32 mouse cellular contexts compared by ENCODE assay signal in genomic region chr2:124205811-124206210, GRCm38 (mm10).
"Had no signal": no experiment of that assay in that cellular context is flagged by ENCODE, and none has a peak within 500 bp of the region (broad histone marks: within the 10 kb centered on the region; RNA-seq: fewer than 3 reads in every experiment).

No protein-coding gene starts in this region.

- H3K36me3 ChIP-seq: limb, embryonic 10.5 days; limb, embryonic 12.5 days; limb, embryonic 13.5 days; limb, embryonic 15.5 days; liver, embryonic 12.5 days; liver, embryonic 13.5 days; liver, embryonic 15.5 days; lung, embryonic 15.5 days; midbrain, embryonic 10.5 days; midbrain, embryonic 12.5 days; midbrain, embryonic 15.5 days; neural tube, embryonic 12.5 days had no signal

- H3K4me3 ChIP-seq: left cerebral cortex, adult 2 months; limb, embryonic 10.5 days; limb, embryonic 12.5 days; limb, embryonic 13.5 days; limb, embryonic 15.5 days; liver, embryonic 12.5 days; liver, embryonic 13.5 days; liver, embryonic 15.5 days; lung, embryonic 15.5 days; megakaryocyte, embryonic 14.5 days; midbrain, embryonic 10.5 days; midbrain, embryonic 12.5 days; midbrain, embryonic 15.5 days; myocyte; neural tube, embryonic 12.5 days had no signal

- H3K4me2 ChIP-seq: limb, embryonic 12.5 days; limb, embryonic 13.5 days; limb, embryonic 15.5 days; liver, embryonic 11.5 days; liver, embryonic 12.5 days; liver, embryonic 13.5 days; liver, embryonic 15.5 days; lung, embryonic 14.5 days; lung, embryonic 15.5 days; midbrain, embryonic 11.5 days; midbrain, embryonic 12.5 days; midbrain, embryonic 15.5 days; neural tube, embryonic 12.5 days had no signal

- ATAC-seq: liver, embryonic 12.5 days; liver, postnatal 0 days; lung, postnatal 0 days; midbrain, embryonic 15.5 days; midbrain, embryonic 16.5 days had no signal

- H3K9ac ChIP-seq: limb, embryonic 12.5 days; limb, embryonic 13.5 days; limb, embryonic 15.5 days; liver, embryonic 12.5 days; liver, embryonic 13.5 days; liver, embryonic 14.5 days; liver, embryonic 15.5 days; liver, postnatal 0 days; lung, embryonic 14.5 days; lung, embryonic 15.5 days; midbrain, embryonic 12.5 days; midbrain, embryonic 15.5 days; neural tube, embryonic 12.5 days had no signal

- H3K27ac ChIP-seq: left cerebral cortex, adult 2 months; limb, embryonic 10.5 days; limb, embryonic 12.5 days; limb, embryonic 13.5 days; limb, embryonic 15.5 days; liver, embryonic 12.5 days; liver, embryonic 13.5 days; liver, embryonic 14.5 days; liver, embryonic 15.5 days; lung, embryonic 15.5 days; macrophage; midbrain, embryonic 10.5 days; midbrain, embryonic 12.5 days; midbrain, embryonic 15.5 days; neural tube, embryonic 12.5 days had no signal

- H3K9me3 ChIP-seq: limb, embryonic 10.5 days; limb, embryonic 12.5 days; limb, embryonic 13.5 days; limb, embryonic 15.5 days; liver, embryonic 12.5 days; liver, embryonic 13.5 days; liver, embryonic 15.5 days; lung, embryonic 15.5 days; megakaryocyte, embryonic 14.5 days; midbrain, embryonic 10.5 days; midbrain, embryonic 12.5 days; midbrain, embryonic 15.5 days; neural tube, embryonic 12.5 days had no signal

- DNase-seq: left cerebral cortex, postnatal 4 days; liver; liver, embryonic 13.5 days; liver, postnatal 0 days; lung, adult 18-20 months; lung, adult 2 months; lung, embryonic 14.5 days; lung, postnatal 10 days; lung, postnatal 14 days; lung, postnatal 36 days; lung, postnatal 4 days; midbrain, embryonic 14.5 days had no signal

- H3K27me3 ChIP-seq: limb, embryonic 12.5 days; limb, embryonic 13.5 days; limb, embryonic 15.5 days; liver, embryonic 12.5 days; liver, embryonic 13.5 days; liver, embryonic 15.5 days; lung, embryonic 15.5 days; megakaryocyte, embryonic 14.5 days; midbrain, embryonic 12.5 days; midbrain, embryonic 15.5 days; neural tube, embryonic 12.5 days had no signal

- H3K4me1 ChIP-seq: limb, embryonic 12.5 days; limb, embryonic 13.5 days; limb, embryonic 15.5 days; liver, embryonic 12.5 days; liver, embryonic 13.5 days; liver, embryonic 15.5 days; lung, embryonic 15.5 days; neural tube, embryonic 12.5 days had no signal
